Mouse (Mus musculus): ENCODE results near the gene Mef2d. TPM values are rescaled to one million over a fixed set of nuclear protein-coding genes. Genes with fewer than 3 reads are reported as not detected.
"Not testable (repeated sequence)": the region's sequence is repeated elsewhere in the genome, so short reads cannot be mapped to it uniquely, and the experiment has no call there.

The Mef2d gene
- total RNA-seq, 2 experiments from 2014 or later: 210 to 213 TPM

GRCm38 (mm10) chr3:88177106-88177505 lies 34.9 kb downstream of the Mef2d start:
- no peak for DNase-seq (ENCODE audit: low spot score in 2 of 2)

GRCm38 (mm10) chr3:88177562-88178345 lies 35.6 kb downstream of the Mef2d start:
- DNase-seq (ENCODE audit: low spot score in 2 of 2): peak; percentile 99

- DNase-seq (ENCODE audit: low spot score in 2 of 2): not testable (repeated sequence)
Observed at GRCm38 (mm10) chr3:88178346-88178733, 36.2 kb downstream of the Mef2d start.

GRCm38 (mm10) chr3:88178986-88179385 lies 36.8 kb downstream of the Mef2d start:
- DNase-seq (ENCODE audit: low spot score in 2 of 2): no peak

GRCm38 (mm10) chr3:88181374-88181773 lies 39.2 kb downstream of the Mef2d start:
- peak in 1 of 2 experiments; percentile 73 for DNase-seq (ENCODE audit: low spot score in 2 of 2)

GRCm38 (mm10) chr3:88186424-88186823 lies 44.3 kb downstream of the Mef2d start:
- no peak for DNase-seq (ENCODE audit: low spot score in 2 of 2)

- no peak for DNase-seq (ENCODE audit: low spot score in 2 of 2)
Observed at GRCm38 (mm10) chr3:88191146-88191545, 49.0 kb downstream of the Mef2d start.

GRCm38 (mm10) chr3:88191820-88192616 lies 49.8 kb downstream of the Mef2d start:
- DNase-seq (ENCODE audit: low spot score in 2 of 2): peak in 1 of 2 experiments; percentile 51

GRCm38 (mm10) chr3:88197741-88198504 lies 55.8 kb downstream of the Mef2d start:
- no peak for DNase-seq (ENCODE audit: low spot score in 2 of 2)

GRCm38 (mm10) chr3:88198505-88199020 lies 56.4 kb downstream of the Mef2d start:
- no peak for DNase-seq (ENCODE audit: low spot score in 2 of 2)

- no peak for DNase-seq (ENCODE audit: low spot score in 2 of 2)
Observed at GRCm38 (mm10) chr3:88199541-88200110, 57.5 kb downstream of the Mef2d start.

- DNase-seq (ENCODE audit: low spot score in 2 of 2): peak in 1 of 2 experiments; percentile 48
Observed at GRCm38 (mm10) chr3:88200161-88200971, 58.2 kb downstream of the Mef2d start.

GRCm38 (mm10) chr3:88200972-88201330 lies 58.8 kb downstream of the Mef2d start:
- no peak for DNase-seq (ENCODE audit: low spot score in 2 of 2)

GRCm38 (mm10) chr3:88201640-88202039 lies 59.5 kb downstream of the Mef2d start:
- DNase-seq (ENCODE audit: low spot score in 2 of 2): no peak

GRCm38 (mm10) chr3:88202986-88203385 lies 60.8 kb downstream of the Mef2d start:
- DNase-seq (ENCODE audit: low spot score in 2 of 2): no peak

GRCm38 (mm10) chr3:88203456-88203855 lies 61.3 kb downstream of the Mef2d start:
- DNase-seq (ENCODE audit: low spot score in 2 of 2): no peak

GRCm38 (mm10) chr3:88203999-88204700 lies 62.0 kb downstream of the Mef2d start:
- DNase-seq (ENCODE audit: low spot score in 2 of 2): no peak

GRCm38 (mm10) chr3:88204751-88205150 lies 62.6 kb downstream of the Mef2d start:
- DNase-seq (ENCODE audit: low spot score in 2 of 2): no peak

- no peak for DNase-seq (ENCODE audit: low spot score in 2 of 2)
Observed at GRCm38 (mm10) chr3:88205176-88205562, 63.0 kb downstream of the Mef2d start.

All from left cerebral cortex, adult 18-20 months (tissue).